Mouse (Mus musculus) liver, embryonic 14.5 days (tissue): ENCODE results near the gene Gpi1. TPM values are rescaled to one million over a fixed set of nuclear protein-coding genes. Genes with fewer than 3 reads are reported as not detected.

Source experiments
- ATAC-seq: fragments of 200-750 bp; cut with Nextera tagmentation; 2 replicates; pipeline ENCODE4 v1.8.0; 2017; ENCODE audit warnings: moderate number of reproducible peaks, mild to moderate bottlenecking, moderate library complexity; ENCODE audit not compliant: insufficient read depth
- DNase-seq, 3 experiments: peaks; one replicate each; pipeline ENCODE4 v3.0.0-alpha.2; 2012 to 2013; ENCODE audit warnings: low read depth in 3 of 3, low spot score in 3 of 3
- H3K27ac ChIP-seq: fragments of 300-500 bp; sonication (generic); 2 replicates; pipeline ENCODE4 v1.5.1; 2014; ENCODE audit warnings: moderate library complexity, mild to moderate bottlenecking, control low read depth, inconsistent platforms
- H3K27me3 ChIP-seq: fragments of 300-500 bp; sonication (generic); 2 replicates; pipeline ENCODE4 v1.6.1; 2014; ENCODE audit warnings: mild to moderate bottlenecking, low read length, moderate library complexity; ENCODE audit not compliant: control insufficient read depth, insufficient read depth
- H3K36me3 ChIP-seq: fragments of 300-500 bp; sonication (generic); replicated peaks from 2 replicates; pipeline ENCODE4 v1.6.1; 2014; ENCODE audit warnings: low read depth; ENCODE audit not compliant: control insufficient read depth, insufficient read depth
- H3K4me1 ChIP-seq, 2 experiments: fragments of 200-500 bp in 1 of 2; fragments of 300-500 bp in 1 of 2; sonication (generic) in 1 of 2; replicated peaks; 2 replicates each; pipeline ENCODE4 v1.6.1; 2012 to 2014; ENCODE audit warnings: antibody characterized with exemption in 1 of 2, inconsistent platforms in 1 of 2, low read length in 1 of 2; ENCODE audit not compliant: control insufficient read depth in 2 of 2, insufficient read depth in 2 of 2
- H3K4me2 ChIP-seq: fragments of 300-500 bp; sonication (generic); 2 replicates; pipeline ENCODE4 v1.6.1; 2014; ENCODE audit warnings: low read depth, mild to moderate bottlenecking, control low read depth, moderate library complexity
- H3K4me3 ChIP-seq, 2 experiments: fragments of 200-500 bp in 1 of 2; fragments of 300-500 bp in 1 of 2; sonication (generic) in 1 of 2; 2 replicates each; pipeline ENCODE4 v1.5.1; 2012 to 2014; ENCODE audit warnings: low read depth in 2 of 2, low read length in 2 of 2, mild to moderate bottlenecking in 2 of 2, control low read depth in 1 of 2, inconsistent platforms in 1 of 2, moderate library complexity in 1 of 2; ENCODE audit not compliant: insufficient read depth in 1 of 2
- H3K9ac ChIP-seq: fragments of 300-500 bp; sonication (generic); replicated peaks from 2 replicates; pipeline ENCODE4 v1.6.1; 2014; ENCODE audit warnings: mild to moderate bottlenecking, control low read depth, moderate library complexity
- H3K9me3 ChIP-seq: fragments of 300-500 bp; sonication (generic); 2 replicates; pipeline ENCODE4 v1.6.1; 2016; ENCODE audit warnings: low read length, mixed read lengths; ENCODE audit not compliant: control insufficient read depth
- CTCF ChIP-seq: IDR thresholded peaks from 2 replicates; pipeline ENCODE4 v1.5.1; 2016; ENCODE audit warnings: antibody characterized with exemption, low read depth, control low read depth
- EP300 ChIP-seq: IDR thresholded peaks from 2 replicates; pipeline ENCODE4 v1.6.1; 2016; ENCODE audit warnings: antibody characterized with exemption, low read depth
- WGBS: fragments of 180-500 bp; shearing (Covaris S2); extraction: QIAGEN DNeasy Blood & Tissue Kit; methylation state at CpG from one replicate; pipeline ENCODE4 v1.1.7; 2014; ENCODE audit not compliant: insufficient replicate concordance; 5-methylcytosine and 5-hydroxymethylcytosine counted together
- polyA plus RNA-seq, 2 experiments: library from polyadenylated mRNA; depleted of rRNA in 1 of 2; stranded (reverse) in 1 of 2; unstranded in 1 of 2; fragments of >200 nt; fragmentation: Nextera tagmentation in 1 of 2; extraction: Ambion mirVana in 1 of 2; gene quantifications; 2 replicates each; pipeline versions ENCODE4 v1.2.1 to v1.2.3; 2012 to 2014

Gpi1 gene
- polyA plus RNA-seq, 2 experiments = 83.2 to 108 TPM

GRCm38 (mm10) chr7:34226086-34226485, 4.0 kb downstream of the Gpi1 start:
- Histone ChIP-seq H3K4me3 (no peak overlapping the region), H3K27me3 (no peaks in the 10 kb centered on the region), H3K27ac (no peak overlapping the region), H3K4me2 (no peak overlapping the region; the same call in 1 of the 2 replicates), H3K36me3 (peaks cover 19% of the 10 kb centered on the region), H3K9ac (no peak overlapping the region), H3K4me1 (peaks cover 12 to 30% of the 10 kb centered on the region in 2 experiments), H3K9me3 (no peaks in the 10 kb centered on the region)
- 55% methylated on average over 8 of the region's 8 CpGs for WGBS
- DNase-seq (no peak), ATAC-seq (no peak)
- no peak for TF ChIP-seq CTCF
- no peak for TF ChIP-seq EP300

GRCm38 (mm10) chr7:34224308-34224707, 5.8 kb downstream of the Gpi1 start:
- ATAC-seq (no peak), DNase-seq (no peak)
- Histone ChIP-seq H3K9ac (no peak overlapping the region), H3K27ac (no peak overlapping the region), H3K4me1 (peaks cover 7 to 23% of the 10 kb centered on the region in 2 experiments), H3K4me3 (no peak overlapping the region), H3K4me2 (no peak overlapping the region), H3K36me3 (peaks cover 24% of the 10 kb centered on the region), H3K27me3 (no peaks in the 10 kb centered on the region), H3K9me3 (no peaks in the 10 kb centered on the region)
- 84% methylated on average over 6 of the region's 6 CpGs for WGBS
- TF ChIP-seq EP300 (no peak), CTCF (no peak)

GRCm38 (mm10) chr7:34222340-34222739, 7.8 kb downstream of the Gpi1 start:
- no peak overlapping the region for H3K27ac ChIP-seq
- 82% methylated on average over 10 of the region's 10 CpGs for WGBS
- H3K4me1 ChIP-seq = peaks cover 2 to 9% of the 10 kb centered on the region in 2 experiments; a peak in 2 of 4 replicates
- DNase-seq = no peak
- no peak overlapping the region for H3K4me2 ChIP-seq
- H3K36me3 ChIP-seq = peaks cover 31% of the 10 kb centered on the region
- no peak overlapping the region for H3K9ac ChIP-seq
- no peak for ATAC-seq
- no peak overlapping the region for H3K4me3 ChIP-seq
- H3K27me3 ChIP-seq = no peaks in the 10 kb centered on the region
- no peak for TF ChIP-seq EP300
- peak; percentile 52 for TF ChIP-seq CTCF
- no peaks in the 10 kb centered on the region for H3K9me3 ChIP-seq

- Histone ChIP-seq H3K4me2 (no peak overlapping the region), H3K27me3 (no peaks in the 10 kb centered on the region), H3K4me3 (no peak overlapping the region), H3K36me3 (peaks cover 26% of the 10 kb centered on the region), H3K9me3 (no peaks in the 10 kb centered on the region), H3K9ac (no peak overlapping the region), H3K27ac (no peak overlapping the region), H3K4me1 (peaks cover 2 to 6% of the 10 kb centered on the region in 2 experiments; a peak in 2 of 4 replicates)
- TF ChIP-seq EP300 = no peak
- no peak for TF ChIP-seq CTCF
- no peak for ATAC-seq
- WGBS = 78% methylated on average over 9 of the region's 9 CpGs
- DNase-seq = no peak
Observed at GRCm38 (mm10) chr7:34221594-34222250, 8.4 kb downstream of the Gpi1 start.

GRCm38 (mm10) chr7:34218496-34218895, 11.6 kb downstream of the Gpi1 start:
- no peak for DNase-seq
- Histone ChIP-seq H3K4me2 (no peak overlapping the region), H3K36me3 (peaks cover 26% of the 10 kb centered on the region), H3K9me3 (no peaks in the 10 kb centered on the region), H3K27ac (no peak overlapping the region), H3K27me3 (no peaks in the 10 kb centered on the region), H3K4me1 (no peaks in the 10 kb centered on the region), H3K9ac (no peak overlapping the region), H3K4me3 (no peak overlapping the region)
- no peak for ATAC-seq
- whole genome bisulfite sequencing = 57% methylated on average over 1 of the region's 1 CpGs
- TF ChIP-seq CTCF (no peak), EP300 (no peak)
